ENCODE assay signal across 22 mouse cellular contexts in genomic region chr1:152538817-152539216, GRCm38 (mm10).
DNase-seq lines count a peak whose midpoint lies in the region; ATAC-seq and TF ChIP-seq lines count a peak whose summit lies in the region.
"Had no signal": no experiment of that assay in that cellular context is flagged by ENCODE, and none has a peak within 500 bp of the region (broad histone marks: within the 10 kb centered on the region; RNA-seq: fewer than 3 reads in every experiment).

No protein-coding gene starts in this region.

- no peaks in the 10 kb centered on the region for H3K9me3 ChIP-seq in kidney, embryonic 15.5 days (replicated peaks)
- no peaks in the 10 kb centered on the region for H3K9me3 ChIP-seq in heart, embryonic 12.5 days (replicated peaks)
- no peaks in the 10 kb centered on the region for H3K9me3 ChIP-seq in hindbrain, embryonic 16.5 days (ENCODE audit: control insufficient read depth, low read length)
- H3K9me3 ChIP-seq in lung, postnatal 0 days (ENCODE audit: low read length), result no peaks in the 10 kb centered on the region
- H3K9me3 ChIP-seq: forebrain, embryonic 12.5 days; limb, embryonic 10.5 days; midbrain, embryonic 12.5 days had no signal

- H3K9ac ChIP-seq in kidney, embryonic 15.5 days, result no peak overlapping the region
- H3K9ac ChIP-seq in heart, embryonic 12.5 days, result no peak overlapping the region
- H3K9ac ChIP-seq in hindbrain, embryonic 16.5 days (ENCODE audit: low read depth, low read length), result no peak overlapping the region
- H3K9ac ChIP-seq in lung, postnatal 0 days (replicated peaks; ENCODE audit: low read depth), result no peak overlapping the region
- H3K9ac ChIP-seq: forebrain, embryonic 12.5 days; hindbrain, embryonic 14.5 days; liver, embryonic 14.5 days; midbrain, embryonic 12.5 days had no signal

- 93% methylated on average over 4 of the region's 4 CpGs for WGBS in kidney, embryonic 15.5 days
- 65% methylated on average over 4 of the region's 4 CpGs for WGBS in heart, embryonic 12.5 days
- 92% methylated on average over 4 of the region's 4 CpGs for WGBS in hindbrain, embryonic 16.5 days
- WGBS in lung, postnatal 0 days, result 86% methylated on average over 4 of the region's 4 CpGs

- H3K27ac ChIP-seq in kidney, embryonic 15.5 days, result no peak overlapping the region
- H3K27ac ChIP-seq in heart, embryonic 12.5 days (ENCODE audit: poor library complexity, severe bottlenecking), result peak overlapping the region; percentile 91
- no peak overlapping the region for H3K27ac ChIP-seq in hindbrain, embryonic 16.5 days (ENCODE audit: low read depth, low read length)
- H3K27ac ChIP-seq in lung, postnatal 0 days (ENCODE audit: low read length), result no peak overlapping the region
- H3K27ac ChIP-seq: forebrain, embryonic 12.5 days; hindbrain, embryonic 14.5 days; left cerebral cortex, adult 2 months; limb, embryonic 10.5 days; liver, embryonic 14.5 days; midbrain, embryonic 12.5 days; stomach, postnatal 0 days had no signal

- DNase-seq in kidney, adult 11 months, result peak; percentile 82
- peak; percentile 50 for DNase-seq in heart, adult 8-10 months (ENCODE audit: low spot score)
- DNase-seq in kidney, adult 9 months, result peak; percentile 86
- no peak for DNase-seq in lung, postnatal 0 days (ENCODE audit: low spot score)
- DNase-seq in c-Kit-positive CD71-positive TER-119-positive erythroid progenitor cells, embryonic 14.5 days (ENCODE audit: low spot score), result no peak
- DNase-seq: adrenal gland, adult 2 months; cerebellum, adult 9-10 months; gastrocnemius, postnatal 25 days; lung, postnatal 10 days; right cerebral cortex, adult 18-20 months; thymus, postnatal 14 days had no signal

- peaks cover 88% of the 10 kb centered on the region for H3K36me3 ChIP-seq in kidney, embryonic 15.5 days
- H3K36me3 ChIP-seq in heart, embryonic 12.5 days, result peaks cover 86% of the 10 kb centered on the region
- peaks cover 5% of the 10 kb centered on the region for H3K36me3 ChIP-seq in hindbrain, embryonic 16.5 days (ENCODE audit: control insufficient read depth, insufficient read depth, low read length)
- H3K36me3 ChIP-seq in lung, postnatal 0 days (ENCODE audit: insufficient read depth, low read length), result peaks cover 27% of the 10 kb centered on the region

- TF ChIP-seq EP300 in lung, postnatal 0 days (IDR thresholded peaks at IDR 0.05), result no peak

- H3K27me3 ChIP-seq in kidney, embryonic 15.5 days, result no peaks in the 10 kb centered on the region
- H3K27me3 ChIP-seq in heart, embryonic 12.5 days (replicated peaks), result no peaks in the 10 kb centered on the region
- no peaks in the 10 kb centered on the region for H3K27me3 ChIP-seq in hindbrain, embryonic 16.5 days (replicated peaks; ENCODE audit: control insufficient read depth, insufficient read depth, low read length)
- H3K27me3 ChIP-seq in lung, postnatal 0 days (replicated peaks; ENCODE audit: insufficient read depth, low read length), result no peaks in the 10 kb centered on the region
- H3K27me3 ChIP-seq: forebrain, embryonic 12.5 days; midbrain, embryonic 12.5 days had no signal

- no peak for ATAC-seq in kidney, embryonic 15.5 days (replicated peaks; ENCODE audit: low FRiP score)
- no peak for ATAC-seq in heart, embryonic 12.5 days (ENCODE audit: insufficient number of reproducible peaks, low FRiP score)
- ATAC-seq in hindbrain, embryonic 16.5 days, result no peak
- ATAC-seq in lung, postnatal 0 days, result no peak
- ATAC-seq: intestine, embryonic 16.5 days had no signal

- H3K4me1 ChIP-seq in kidney, embryonic 15.5 days, result peaks cover 12% of the 10 kb centered on the region
- H3K4me1 ChIP-seq in heart, embryonic 12.5 days (replicated peaks), result peaks cover 15% of the 10 kb centered on the region
- H3K4me1 ChIP-seq in hindbrain, embryonic 16.5 days (ENCODE audit: control insufficient read depth, insufficient read depth, low read depth, low read length), result no peaks in the 10 kb centered on the region
- no peaks in the 10 kb centered on the region for H3K4me1 ChIP-seq in lung, postnatal 0 days (ENCODE audit: insufficient read depth, low read depth, low read length)
- H3K4me1 ChIP-seq: forebrain, embryonic 12.5 days; limb, embryonic 10.5 days; midbrain, embryonic 12.5 days had no signal

- H3K4me2 ChIP-seq in kidney, embryonic 15.5 days, result no peak overlapping the region
- H3K4me2 ChIP-seq in heart, embryonic 12.5 days, result no peak overlapping the region
- no peak overlapping the region for H3K4me2 ChIP-seq in hindbrain, embryonic 16.5 days (ENCODE audit: low read length)
- H3K4me2 ChIP-seq in lung, postnatal 0 days (replicated peaks; ENCODE audit: low read depth, low read length), result no peak overlapping the region
- H3K4me2 ChIP-seq: forebrain, embryonic 12.5 days; hindbrain, embryonic 14.5 days; midbrain, embryonic 12.5 days had no signal

- H3K4me3 ChIP-seq in kidney, embryonic 15.5 days (replicated peaks), result no peak overlapping the region
- no peak overlapping the region for H3K4me3 ChIP-seq in heart, embryonic 12.5 days
- H3K4me3 ChIP-seq in hindbrain, embryonic 16.5 days (ENCODE audit: low read length), result no peak overlapping the region
- no peak overlapping the region for H3K4me3 ChIP-seq in lung, postnatal 0 days (ENCODE audit: low read depth, low read length)
- H3K4me3 ChIP-seq: forebrain, embryonic 12.5 days; left cerebral cortex, adult 2 months; limb, embryonic 10.5 days; midbrain, embryonic 12.5 days had no signal

- no peak for TF ChIP-seq CTCF in lung, postnatal 0 days (IDR thresholded peaks at IDR 0.05)

Comparison
In these comparisons a context has a peak if more than half of its experiments do, and no peak if none do; other contexts are left out.
1. DNase-seq: peak in kidney, adult 11 months (single experiment), heart, adult 8-10 months (single experiment) and kidney, adult 9 months (single experiment); none in lung, postnatal 0 days (single experiment) and c-Kit-positive CD71-positive TER-119-positive erythroid progenitor cells, embryonic 14.5 days (single experiment).